Comparison of ENCODE assay signal across 17 mouse cellular contexts in the genomic region with DNA sequence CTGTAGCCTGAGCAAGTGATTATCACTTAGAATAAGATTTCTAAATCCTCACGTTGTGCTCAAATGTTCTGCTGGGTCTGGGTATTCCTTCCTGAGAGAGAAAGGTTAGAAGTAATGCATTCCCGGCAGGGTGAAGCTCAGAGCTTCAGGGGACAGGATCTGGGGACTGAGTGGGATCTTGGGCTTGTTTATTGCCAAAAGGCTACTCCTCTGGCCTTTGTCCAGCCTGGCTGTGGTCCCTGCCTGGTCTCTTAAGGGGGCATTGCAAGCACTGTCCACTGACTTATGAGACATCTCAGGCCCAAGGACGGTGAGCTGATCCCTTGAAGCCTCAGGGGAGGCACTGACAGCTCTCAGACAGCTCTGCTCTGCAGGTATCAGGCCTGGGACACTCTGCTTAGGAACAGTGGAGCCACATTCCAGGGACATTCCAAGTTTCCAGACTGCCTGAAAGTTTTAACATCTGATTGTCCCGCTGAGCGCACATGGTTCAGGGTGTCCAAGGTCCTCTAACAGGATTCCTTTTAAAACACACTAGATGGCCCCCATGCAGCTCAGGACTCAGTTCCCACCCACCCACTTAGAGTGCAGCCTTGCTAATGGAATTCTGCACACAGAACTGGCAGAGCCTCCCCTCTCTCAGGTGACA.
"Had no signal": no experiment of that assay in that cellular context is flagged by ENCODE, and none has a peak within 500 bp of the region (broad histone marks: within the 10 kb centered on the region; RNA-seq: fewer than 3 reads in every experiment).

No protein-coding gene starts in this region.

- DNase-seq: kidney, adult 2 months; kidney, postnatal 14 days; lung, adult 18-20 months; lung, postnatal 4 days; retina, postnatal 1 day; right cerebral cortex, postnatal 4 days; spleen, adult 18-20 months; thymus, postnatal 36 days had no signal

- ATAC-seq: intestine, embryonic 16.5 days had no signal

- H3K27ac ChIP-seq: kidney, embryonic 15.5 days; left cerebral cortex, adult 2 months; liver, embryonic 14.5 days; midbrain, embryonic 12.5 days; neural tube, embryonic 15.5 days; stomach, embryonic 15.5 days had no signal

- H3K9me3 ChIP-seq: neural tube, embryonic 15.5 days; stomach, embryonic 15.5 days had no signal

- H3K9ac ChIP-seq: kidney, embryonic 15.5 days; limb, embryonic 12.5 days; liver, embryonic 14.5 days; midbrain, embryonic 12.5 days; neural tube, embryonic 15.5 days; stomach, embryonic 15.5 days had no signal

- H3K4me2 ChIP-seq: kidney, embryonic 15.5 days; limb, embryonic 12.5 days; midbrain, embryonic 12.5 days; neural tube, embryonic 15.5 days; stomach, embryonic 15.5 days had no signal

- H3K4me1 ChIP-seq: midbrain, embryonic 12.5 days had no signal

- H3K36me3 ChIP-seq: neural tube, embryonic 15.5 days had no signal

- H3K4me3 ChIP-seq: kidney, embryonic 15.5 days; left cerebral cortex, adult 2 months; limb, embryonic 12.5 days; midbrain, embryonic 12.5 days; myocyte; neural tube, embryonic 15.5 days; stomach, embryonic 15.5 days had no signal

- H3K27me3 ChIP-seq: kidney, embryonic 15.5 days; limb, embryonic 12.5 days; midbrain, embryonic 12.5 days; neural tube, embryonic 15.5 days; stomach, embryonic 15.5 days had no signal
